Mouse (Mus musculus) lung, postnatal 4 days (tissue): ENCODE data around the gene Ndufa5.

Source experiments
- DNase-seq, 2 experiments: peaks; one replicate each; pipeline ENCODE4 v3.0.0; 2021

The Ndufa5 gene

GRCm38 (mm10) chr6:24527155-24528063, at the start of gene Ndufa5:
Ndufa5 (minus strand) TSS chr6:24528013.
- DNase-seq, result peak; percentile 92 to 95

- DNase-seq, result no peak
Observed at GRCm38 (mm10) chr6:24573319-24573718, 45.5 kb upstream of the Ndufa5 start.

DNA sequence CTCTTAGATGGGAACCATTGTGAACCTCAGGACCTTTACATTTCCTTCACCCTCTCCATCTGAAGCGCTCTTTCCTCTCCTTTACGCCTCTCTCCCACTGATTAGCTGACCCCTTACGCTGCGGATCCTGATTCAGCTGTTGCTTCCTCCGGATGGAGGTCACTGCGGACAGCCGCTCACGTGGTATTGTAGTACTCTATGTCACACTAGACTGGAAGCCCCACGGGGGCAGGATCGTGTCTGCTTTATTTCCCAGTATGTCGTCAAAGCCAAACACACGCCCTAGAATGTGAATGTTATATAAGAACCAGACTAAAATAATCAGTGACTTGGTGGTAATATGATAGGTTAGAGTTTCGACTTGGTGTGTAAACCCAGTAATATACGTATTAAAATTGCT, 44.6 kb upstream of the Ndufa5 start:
- DNase-seq, result no peak

GRCm38 (mm10) chr6:24571126-24571525, 43.3 kb upstream of the Ndufa5 start:
- peak; percentile 14 to 32 for DNase-seq

GRCm38 (mm10) chr6:24570278-24570677, 42.5 kb upstream of the Ndufa5 start:
- no peak for DNase-seq

GRCm38 (mm10) chr6:24569711-24570110, 41.9 kb upstream of the Ndufa5 start:
- no peak for DNase-seq

GRCm38 (mm10) chr6:24568963-24569362, 41.1 kb upstream of the Ndufa5 start:
- DNase-seq, result no peak

DNA sequence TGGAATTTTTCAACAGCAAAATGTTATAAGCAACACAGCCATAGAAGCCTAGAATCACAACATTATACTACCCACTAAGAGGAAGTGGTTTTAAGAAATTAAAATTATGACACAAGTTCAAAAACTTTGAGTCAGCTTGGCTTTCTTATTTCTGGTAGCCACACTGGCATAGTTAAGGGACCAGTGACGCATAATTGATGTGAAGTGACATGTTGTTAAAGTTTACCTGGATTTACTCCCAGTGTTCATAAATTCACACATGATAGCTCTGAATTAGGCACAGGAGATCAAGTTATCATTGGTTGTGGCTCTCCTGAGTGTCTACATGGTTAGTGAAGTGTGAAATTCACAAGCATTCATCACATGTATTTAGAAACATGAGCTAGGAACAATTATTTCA, 37.1 kb upstream of the Ndufa5 start:
- DNase-seq, result no peak

DNA sequence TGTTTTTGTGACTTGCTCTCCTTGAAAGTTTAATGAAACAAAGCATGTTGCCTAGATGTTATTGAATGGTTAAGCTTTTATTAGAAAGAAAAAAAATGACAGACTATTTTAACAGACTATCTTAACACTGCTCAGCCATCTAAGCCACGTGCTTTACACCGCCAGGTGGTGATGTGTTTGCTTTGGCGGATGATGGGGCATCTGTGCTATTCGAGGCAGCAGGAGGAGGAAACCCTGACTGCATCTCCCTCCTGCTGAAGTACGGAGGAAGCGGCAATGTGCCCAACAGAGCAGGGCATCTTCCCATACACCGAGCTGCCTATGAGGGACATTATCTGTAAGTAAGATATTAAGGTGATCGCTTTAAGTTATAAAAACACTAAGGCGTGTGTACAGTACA, 36.3 kb upstream of the Ndufa5 start:
- DNase-seq, result no peak

GRCm38 (mm10) chr6:24555488-24555887, 27.7 kb upstream of the Ndufa5 start:
- DNase-seq, result no peak

GRCm38 (mm10) chr6:24554427-24555086, 26.7 kb upstream of the Ndufa5 start:
- peak in 1 of 2 experiments; percentile 6 for DNase-seq

DNA sequence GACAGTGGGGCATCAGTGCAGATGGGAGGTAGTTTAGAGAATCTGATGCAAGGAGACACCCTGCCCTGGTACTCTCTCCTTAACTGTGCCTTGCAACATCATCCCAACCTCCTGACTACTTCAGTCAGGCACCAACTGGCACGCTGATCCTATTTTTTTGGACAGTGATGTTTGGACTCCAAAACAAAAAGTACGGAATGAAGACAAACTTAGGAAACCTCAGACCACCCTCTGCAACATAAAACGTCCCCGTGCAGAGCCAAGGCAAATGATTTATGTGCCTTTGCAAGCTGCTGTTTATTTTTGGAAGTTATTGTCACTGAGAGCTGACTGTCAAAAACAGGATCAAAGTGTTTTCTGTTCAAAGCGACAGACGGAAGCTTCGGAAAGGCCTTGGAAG, 24.2 kb upstream of the Ndufa5 start:
- DNase-seq, result no peak

DNA sequence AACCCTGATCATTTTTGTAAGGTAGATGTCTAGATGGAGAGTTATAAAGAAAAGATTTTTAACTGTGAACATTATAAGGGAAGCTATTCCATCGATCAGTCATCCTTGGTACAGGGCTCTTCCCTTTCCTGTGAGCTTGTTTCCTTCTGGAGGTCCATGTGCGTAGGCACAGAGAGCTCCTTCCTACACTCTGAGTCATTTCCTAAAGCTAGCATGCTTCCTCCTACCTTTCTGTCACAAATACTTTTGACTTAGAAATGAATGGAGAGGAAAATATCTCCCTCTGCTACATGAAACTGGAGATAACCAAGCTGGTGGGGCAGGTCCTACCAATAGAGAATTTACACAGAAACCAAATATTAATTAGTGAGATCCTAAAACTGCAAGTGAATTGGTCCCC, 22.0 kb upstream of the Ndufa5 start:
- no peak for DNase-seq

- DNase-seq, result no peak
Observed at GRCm38 (mm10) chr6:24546716-24547420, 19.1 kb upstream of the Ndufa5 start.

DNA sequence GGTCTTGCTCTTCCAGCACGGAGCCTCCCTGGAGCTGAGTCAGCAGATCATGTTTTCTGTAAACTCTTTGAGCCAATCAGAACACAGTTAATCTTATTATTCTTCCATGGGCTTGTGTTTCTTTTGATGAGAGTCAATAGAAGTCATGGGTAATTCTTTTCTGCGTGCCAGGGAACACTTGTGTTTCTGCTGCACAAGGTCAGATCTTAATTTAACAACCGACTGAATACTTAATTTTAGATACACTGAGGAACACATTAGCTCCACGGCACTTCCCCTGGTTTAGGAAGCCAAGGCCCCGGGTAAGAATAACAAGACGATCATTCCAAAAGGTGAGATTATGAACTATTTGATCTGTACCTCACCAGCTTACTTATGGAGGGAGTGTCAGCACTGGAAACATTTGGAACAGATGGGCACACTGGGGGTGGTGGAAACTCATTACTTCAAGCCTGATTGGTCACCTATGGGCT, 15.3 kb upstream of the Ndufa5 start:
- DNase-seq, result no peak

DNA sequence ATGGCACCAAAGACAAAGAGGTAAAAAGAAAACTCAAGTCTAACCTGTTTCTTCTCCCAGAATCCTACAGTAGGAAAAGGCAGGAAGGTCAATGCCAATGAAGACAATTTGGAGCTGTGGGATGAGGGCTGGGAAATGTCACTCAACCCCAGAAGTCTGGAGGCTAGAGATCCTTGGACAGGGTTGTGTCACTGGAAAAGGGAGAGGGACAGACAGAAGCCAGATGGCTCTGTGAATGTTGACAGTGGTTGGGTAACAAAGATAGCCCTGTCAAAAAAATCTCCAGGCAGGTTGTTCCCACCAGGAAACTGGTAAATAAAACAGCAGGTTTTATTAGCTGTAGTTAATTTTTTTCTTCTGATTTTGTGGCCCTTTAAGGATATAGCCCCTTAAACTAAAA, 14.6 kb upstream of the Ndufa5 start:
- no peak for DNase-seq

GRCm38 (mm10) chr6:24540106-24540505, 12.3 kb upstream of the Ndufa5 start:
- DNase-seq, result no peak

GRCm38 (mm10) chr6:24538435-24538834, 10.6 kb upstream of the Ndufa5 start:
- DNase-seq, result no peak

DNA sequence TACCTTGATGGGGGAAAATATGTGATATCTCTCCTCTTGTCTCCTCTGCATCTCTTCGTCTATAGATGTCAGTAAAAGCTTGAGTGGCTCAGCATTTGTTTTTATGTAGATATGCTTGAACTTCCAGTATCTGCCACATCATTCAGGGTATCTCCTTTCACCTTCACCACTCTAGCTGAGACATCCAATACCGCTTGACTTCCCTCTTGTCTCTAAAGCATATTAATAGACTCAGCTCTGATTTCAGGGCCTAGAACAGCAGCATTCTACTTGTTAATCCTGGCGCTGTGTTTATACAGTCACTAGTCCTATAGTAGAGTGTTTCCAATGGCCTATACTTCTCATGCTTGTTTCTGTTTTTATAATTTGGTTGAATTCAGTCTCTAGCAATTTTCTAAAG, 5.0 kb upstream of the Ndufa5 start:
- DNase-seq, result no peak

GRCm38 (mm10) chr6:24530711-24531420, 3.1 kb upstream of the Ndufa5 start:
- DNase-seq, result no peak

GRCm38 (mm10) chr6:24530166-24530565, 2.4 kb upstream of the Ndufa5 start:
- peak in 1 of 2 experiments; percentile 64 for DNase-seq

- DNase-seq, result no peak
Observed at GRCm38 (mm10) chr6:24528064-24528243, 141 bp upstream of the Ndufa5 start, which contains the start of gene Asb15. Asb15 (plus strand) TSS chr6:24528144.

DNA sequence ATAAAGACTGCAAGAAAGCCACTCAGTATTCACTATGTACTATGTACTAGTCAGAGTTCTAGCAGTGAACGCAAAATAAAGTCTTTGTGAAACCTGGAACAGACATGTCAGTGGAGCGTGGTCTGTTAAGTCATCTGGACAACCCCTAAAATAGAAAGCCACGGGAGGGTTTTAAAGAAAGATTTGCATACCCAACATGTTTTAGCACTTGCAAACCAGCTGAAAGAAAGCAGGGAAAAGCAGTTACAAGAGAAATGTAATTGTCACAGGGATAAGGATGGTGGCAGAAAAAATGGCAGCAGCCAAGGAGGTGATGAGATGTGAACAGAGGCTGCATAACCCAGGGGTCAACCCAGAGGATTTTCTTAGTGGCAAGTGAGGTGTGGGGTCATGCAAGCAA, 2.1 kb downstream of the Ndufa5 start:
- DNase-seq, result no peak
